Mouse (Mus musculus) Muller cell, postnatal 12 days (primary cell): ENCODE data around the gene Cdh23.

Experiments used
- DNase-seq: peaks from one replicate; pipeline ENCODE4 v3.0.0-alpha.2; 2015; ENCODE audit errors: inconsistent ontology term

The Cdh23 gene

DNA sequence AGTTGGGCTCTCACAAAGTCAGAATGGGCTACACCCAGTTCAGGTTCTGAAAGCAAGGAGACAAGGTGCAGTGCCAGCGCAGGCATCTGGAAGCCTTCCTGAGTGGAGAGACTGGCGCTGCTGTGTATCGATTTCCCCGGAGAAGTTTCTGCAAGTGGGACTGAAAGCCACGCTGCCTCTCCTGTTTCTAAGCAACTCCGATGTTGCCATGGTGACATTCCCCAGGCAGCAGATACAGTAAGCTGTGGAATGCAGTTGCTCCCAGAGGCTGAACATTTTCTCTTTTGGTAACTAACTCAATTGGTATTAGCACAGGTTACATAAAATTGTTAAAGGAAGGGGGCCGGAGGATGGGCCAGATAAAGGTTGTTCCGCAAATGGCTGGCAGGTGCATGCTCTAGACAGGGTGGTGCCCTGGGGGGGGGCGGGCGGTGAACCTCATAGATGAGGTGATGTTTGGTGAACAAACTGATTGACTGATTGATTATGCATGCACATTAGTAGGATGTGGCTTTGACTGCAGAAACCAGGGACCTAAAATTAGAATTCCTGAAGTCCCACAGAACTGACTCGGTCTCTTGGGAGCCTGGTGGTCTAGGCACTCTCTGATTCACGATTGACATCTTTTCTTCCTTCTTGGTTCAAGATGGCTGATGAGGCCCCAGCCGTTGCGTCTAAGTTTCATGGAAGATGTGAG lies 410.5 kb downstream of the Cdh23 start:
- peak; percentile 83 for DNase-seq

DNA sequence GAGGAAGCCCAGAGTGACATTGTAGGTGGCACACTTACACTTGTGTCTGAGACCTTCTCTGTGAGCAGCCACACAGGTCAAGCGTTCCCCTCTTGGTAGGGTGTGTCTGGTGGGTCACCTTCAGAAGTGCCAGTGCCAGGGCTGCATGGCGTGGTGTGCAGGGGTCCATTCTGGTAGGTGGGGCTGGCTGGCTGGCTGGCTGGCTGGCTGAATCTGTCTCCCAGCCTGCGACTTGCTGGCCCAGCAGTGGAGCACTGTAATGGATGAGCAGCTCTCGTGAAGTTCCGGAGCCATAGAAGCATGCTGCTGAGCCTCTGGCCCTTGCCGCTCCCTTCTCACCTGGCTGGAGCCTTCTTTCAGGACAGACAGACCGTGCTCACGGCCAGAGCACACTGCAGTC lies 411.1 kb downstream of the Cdh23 start:
- DNase-seq, result no peak

DNA sequence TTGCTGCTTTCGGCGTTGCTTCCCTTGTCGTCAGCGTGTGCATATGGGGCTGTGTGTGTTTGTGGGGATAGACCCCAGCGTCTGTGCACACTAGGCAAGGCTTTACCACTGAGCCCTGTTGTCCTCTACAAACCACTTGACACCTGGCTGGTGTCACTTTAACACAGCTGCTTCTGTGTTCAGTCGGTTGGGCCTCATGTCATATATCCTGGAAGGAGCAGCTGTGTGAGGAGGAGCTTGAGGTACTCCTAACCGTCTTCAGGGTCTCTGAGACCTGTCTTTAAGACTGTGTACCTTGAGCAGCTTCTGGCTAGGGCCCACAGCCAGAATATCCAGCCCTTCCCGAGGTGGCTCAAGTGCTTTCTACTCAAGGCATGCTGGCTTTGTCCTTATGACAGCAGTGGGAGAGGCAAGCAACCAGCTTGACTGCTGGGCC lies 411.6 kb downstream of the Cdh23 start:
- no peak for DNase-seq

DNA sequence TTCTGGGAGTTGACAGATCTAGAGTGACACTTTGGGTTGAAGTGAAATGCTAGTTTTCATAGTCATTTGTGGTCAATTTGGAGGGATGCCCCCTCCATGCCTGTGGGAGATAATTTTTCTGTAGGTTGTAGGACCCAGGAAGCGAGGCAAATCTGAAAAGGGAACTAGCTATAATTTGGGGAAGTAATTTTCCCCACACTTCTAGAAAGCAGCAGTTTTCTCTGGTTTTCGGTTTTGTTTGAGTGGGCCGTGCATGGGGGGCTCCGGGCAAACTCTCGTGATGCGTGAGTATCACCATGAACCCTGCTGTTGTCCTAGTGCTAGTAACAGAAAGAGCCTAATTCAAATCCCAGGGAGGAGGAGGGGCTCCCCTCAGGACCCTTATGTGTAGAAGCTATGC lies 412.0 kb downstream of the Cdh23 start:
- DNase-seq, result no peak

DNA sequence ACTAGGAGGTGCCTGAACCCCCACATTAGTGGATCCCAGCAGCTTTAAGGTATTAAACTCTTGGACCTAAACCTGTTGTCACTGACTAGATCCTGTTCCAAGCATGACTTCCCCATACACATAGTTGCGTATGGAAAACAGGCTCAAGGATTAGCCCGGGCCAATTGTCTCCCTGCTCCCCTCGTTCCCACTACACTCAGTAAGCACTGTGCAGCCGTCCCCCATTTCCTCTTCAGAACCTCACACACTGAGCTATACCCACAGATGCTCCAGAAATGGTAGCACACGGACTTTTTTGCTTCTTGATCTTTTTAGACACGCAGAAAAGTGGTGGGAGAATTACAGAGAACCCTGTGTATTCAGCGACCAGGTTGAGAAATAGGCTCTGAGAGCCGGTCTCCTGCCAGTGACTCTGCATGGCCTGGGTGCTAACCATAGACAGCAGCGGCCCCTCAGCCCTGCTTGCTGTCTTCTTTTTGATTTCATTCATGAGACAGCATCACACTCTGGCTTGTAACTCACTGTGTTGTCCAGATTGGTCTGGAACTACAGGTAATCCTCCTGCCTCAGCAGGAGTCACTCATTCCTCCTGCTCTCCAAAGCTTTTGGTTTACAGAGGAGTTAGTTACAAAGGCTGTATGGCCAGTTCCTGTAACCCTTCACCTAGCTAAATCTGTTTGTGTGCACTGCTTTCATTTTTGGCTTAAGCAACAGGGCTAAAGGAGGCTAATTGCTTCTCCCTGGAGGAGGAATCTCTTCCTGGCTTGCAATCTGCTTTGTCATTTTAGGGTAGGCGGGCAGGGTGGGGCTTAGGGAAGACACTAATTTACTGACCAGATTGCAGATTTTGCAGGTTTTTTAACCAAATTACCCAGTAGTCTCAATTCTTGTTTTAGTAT lies 413.9 kb downstream of the Cdh23 start:
- DNase-seq, result peak; percentile 63

DNA sequence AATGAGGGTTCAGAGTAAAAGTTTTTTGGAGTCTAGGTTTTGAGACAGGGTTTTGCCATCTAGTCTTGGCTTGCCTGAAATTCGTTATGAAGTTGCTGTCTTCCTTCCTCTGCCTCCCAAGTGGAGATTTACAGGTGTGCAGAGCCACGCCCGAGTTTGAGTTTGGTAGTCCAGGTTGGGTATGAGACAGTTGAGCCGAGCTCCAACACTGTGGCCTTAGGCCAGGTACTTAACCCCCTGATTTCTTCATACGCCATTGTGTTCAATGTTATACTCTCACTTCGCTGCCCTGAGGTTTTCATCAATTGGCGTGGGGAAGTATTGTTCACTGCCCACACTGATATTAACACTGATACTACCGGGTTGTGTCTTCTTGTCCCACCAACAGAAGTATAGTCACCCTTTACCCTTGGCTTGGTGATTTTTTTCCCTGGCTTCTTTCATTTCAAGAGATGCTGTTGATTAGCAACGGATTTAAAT lies 414.7 kb downstream of the Cdh23 start:
- DNase-seq, result no peak

DNA sequence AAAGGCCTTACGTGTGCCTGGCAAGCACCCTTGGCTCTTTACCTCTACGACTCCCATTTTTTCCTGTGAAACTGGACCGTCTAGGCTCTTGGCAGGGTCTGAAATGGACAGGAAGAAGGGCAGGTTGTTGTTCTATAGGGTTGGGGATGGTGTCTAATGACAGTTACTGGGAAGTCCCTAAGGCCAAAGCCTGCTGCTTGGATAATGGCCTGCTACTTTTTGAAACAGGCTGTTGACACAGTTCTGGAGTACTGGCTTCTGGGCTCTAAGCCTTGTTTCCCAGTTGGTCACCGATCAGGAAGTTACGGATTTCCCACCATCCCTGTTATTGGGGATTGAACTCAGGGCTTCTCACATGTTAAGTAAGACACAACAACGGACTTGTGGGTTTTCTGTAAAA lies 415.9 kb downstream of the Cdh23 start:
- no peak for DNase-seq

DNA sequence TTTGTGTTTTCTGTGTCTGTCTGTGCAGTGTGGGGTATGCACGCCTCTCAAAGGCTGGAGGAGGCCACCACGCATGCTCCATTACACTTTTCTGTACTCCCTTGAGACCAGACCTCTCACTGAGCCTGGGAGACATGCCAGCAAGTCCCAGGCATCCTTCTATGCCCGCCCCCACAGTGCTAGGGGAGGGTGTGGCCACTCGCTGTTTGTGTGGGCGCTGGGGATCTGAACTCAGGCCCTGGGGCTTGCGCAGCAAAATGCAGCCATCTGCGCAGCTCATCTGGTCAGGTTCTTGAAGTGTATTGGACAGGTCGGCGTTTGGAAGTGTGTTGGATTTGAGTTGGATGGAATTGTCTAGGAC lies 416.4 kb downstream of the Cdh23 start:
- no peak for DNase-seq

DNA sequence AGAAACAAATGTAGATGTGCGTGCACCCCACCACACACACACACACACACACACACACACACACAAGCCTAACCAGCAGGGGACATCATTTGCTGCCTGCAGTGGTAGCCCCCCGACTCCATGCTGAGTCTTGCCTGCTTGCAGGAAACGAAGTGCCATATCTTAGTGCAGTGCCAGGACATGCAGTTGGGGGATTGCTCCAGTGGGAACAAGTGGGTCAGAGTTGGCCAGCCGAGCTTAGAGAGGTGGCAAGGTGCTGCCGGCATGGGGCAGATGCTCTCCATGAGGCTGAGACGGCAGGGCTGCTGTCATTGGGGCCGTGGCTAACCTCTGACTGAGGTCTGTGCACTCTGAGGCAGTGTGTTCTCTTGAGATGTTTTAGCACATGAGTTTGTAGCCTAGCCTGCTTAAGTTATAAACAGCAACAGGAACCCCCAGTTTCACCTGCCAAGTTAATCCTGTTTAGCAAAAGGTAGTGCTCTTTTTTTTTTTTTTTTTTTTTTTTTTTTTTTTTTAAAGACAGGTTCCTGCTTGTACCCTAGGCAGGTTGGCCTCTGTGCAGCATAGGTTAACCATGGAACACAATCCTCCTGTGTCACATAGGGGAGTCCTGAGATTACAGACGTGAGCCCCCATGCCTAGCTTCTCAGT lies 416.9 kb downstream of the Cdh23 start:
- no peak for DNase-seq

DNA sequence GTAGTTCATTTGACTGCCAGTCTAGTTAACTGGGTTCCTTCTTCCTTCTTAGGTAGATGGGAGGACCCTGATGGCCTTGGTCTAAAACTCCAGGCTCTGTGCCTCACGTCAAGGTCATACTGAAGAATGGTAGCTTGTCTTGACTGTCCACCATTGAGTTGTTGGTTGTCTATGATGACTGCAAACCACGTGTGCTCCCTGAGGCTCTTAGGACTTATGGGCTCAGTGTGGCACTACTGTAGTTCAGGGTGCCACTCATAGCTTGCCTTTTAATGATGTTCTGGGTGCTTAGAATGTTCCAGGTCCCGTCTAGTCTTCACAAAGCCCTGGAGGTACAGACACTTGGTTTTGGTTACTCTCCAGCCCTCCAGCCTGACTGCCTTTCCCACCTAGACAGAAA lies 417.5 kb downstream of the Cdh23 start:
- no peak for DNase-seq

DNA sequence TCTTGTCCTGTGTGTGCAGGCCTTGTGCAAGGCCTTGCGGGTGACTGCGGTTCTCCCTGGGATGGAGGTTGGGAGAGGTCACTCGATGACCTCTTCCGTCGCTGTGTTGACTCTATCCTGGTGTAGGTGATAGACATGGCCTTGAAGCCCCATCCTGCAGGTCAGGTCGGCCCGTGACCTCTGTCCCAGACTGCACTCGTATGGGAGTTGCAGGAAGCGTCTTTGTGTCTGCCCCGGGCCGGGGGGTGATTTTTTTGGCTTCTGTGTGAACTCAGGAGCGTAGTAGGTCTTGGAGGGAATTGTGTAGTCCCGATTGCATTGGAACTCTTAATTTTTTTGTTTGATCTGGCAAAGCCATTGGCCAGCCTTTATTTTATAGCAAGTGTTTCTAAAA lies 418.3 kb downstream of the Cdh23 start:
- DNase-seq, result no peak

DNA sequence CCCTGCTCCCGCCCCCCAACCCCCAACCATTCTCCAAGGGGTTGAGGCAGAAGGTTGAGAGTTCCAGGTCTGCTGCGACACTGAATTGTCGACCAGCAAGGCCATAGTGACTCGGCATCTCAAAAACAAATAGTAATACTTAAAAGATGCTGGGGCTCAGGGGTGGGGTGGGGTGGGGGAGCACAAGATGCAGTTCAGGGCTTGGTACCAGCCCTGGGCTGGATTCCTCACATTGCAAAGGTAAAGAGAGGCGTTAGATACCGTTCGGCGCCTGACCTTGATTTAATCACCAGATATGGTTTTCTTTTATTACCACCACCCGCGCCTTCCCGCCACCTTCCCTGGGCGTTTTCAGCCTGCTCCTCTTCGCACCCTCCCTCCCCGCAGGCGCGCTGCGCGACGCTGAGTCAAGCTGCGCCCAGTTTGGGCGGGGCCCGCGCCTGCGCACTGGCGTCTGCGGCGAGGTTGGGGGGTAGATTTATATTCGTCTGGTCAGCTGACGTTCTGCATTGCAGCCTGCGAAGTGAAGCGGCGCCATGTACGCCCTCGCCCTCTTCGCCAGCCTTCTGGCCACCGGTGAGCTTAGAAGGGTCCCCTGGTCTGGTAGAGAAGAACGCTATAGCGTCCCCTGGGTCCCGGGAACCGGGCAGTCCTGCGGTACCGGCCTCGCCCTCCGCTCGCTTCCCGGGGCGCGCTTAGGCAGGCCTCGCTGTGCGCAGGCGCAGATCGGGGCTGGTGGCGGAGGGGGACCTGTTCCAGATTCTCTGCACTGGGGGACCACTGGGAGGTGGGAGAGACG lies 418.9 kb downstream of the Cdh23 start, which contains the start of gene Psap:
Psap (plus strand) TSS at position 421 of the 799 bp plus-strand sequence.
- DNase-seq, result peak; percentile 95

DNA sequence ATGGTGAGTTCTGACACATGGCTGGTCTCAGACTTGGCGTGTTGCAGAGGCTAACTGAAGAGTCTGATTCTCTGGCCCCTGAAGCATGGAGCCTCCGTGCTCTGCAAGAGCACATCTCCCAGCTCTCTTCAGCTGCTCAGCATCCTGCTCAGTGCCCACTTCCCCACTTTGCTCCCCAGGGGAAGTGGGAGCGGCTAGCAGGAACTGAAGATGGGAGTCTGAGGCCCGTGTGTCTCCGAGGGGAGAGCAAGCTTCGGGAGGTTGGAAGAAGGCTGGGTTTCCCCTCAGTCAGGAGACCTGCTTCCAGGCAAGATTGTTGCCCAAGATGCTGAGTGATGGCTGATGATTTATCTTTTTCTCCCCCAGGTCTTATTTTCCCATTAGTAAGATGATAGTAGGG lies 422.9 kb downstream of the Cdh23 start:
- no peak for DNase-seq

DNA sequence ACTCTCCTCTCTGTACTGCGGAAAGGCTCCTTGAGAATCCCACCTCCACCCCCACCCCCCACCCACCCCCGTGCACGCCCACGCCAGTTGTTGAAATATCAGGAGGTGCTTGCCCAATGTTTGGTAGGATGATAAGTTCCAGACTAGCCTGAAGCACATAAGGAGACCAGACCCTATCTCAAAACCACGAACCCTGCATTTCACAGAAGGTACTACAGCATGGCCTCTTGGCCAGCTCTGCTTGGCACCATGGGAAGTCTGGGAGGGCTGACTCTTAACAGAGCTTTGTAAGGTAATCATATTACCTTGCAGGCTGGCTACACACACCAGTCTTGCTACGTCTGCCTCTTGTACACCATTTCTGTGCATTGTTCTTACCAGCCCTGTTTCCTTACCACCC lies 424.0 kb downstream of the Cdh23 start:
- no peak for DNase-seq

DNA sequence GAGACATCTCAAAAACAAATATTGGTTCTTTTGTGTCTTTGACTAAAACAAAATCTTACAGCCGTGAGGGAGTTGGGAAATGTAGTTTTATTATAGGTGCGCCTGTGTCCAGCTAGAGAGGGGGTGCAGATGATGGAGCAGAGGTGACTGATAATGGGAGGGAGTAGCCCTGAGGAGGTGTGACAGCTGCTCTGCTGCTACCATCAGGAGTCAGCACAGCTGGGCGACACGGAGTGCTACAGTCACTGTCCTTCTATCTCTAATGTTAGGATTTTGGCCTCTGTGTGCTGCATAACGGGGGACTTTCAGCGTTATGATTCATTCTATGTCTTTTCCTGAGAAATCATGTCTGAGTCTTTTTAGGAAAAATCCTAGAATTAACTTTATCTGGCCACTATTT lies 425.3 kb downstream of the Cdh23 start:
- DNase-seq, result no peak

DNA sequence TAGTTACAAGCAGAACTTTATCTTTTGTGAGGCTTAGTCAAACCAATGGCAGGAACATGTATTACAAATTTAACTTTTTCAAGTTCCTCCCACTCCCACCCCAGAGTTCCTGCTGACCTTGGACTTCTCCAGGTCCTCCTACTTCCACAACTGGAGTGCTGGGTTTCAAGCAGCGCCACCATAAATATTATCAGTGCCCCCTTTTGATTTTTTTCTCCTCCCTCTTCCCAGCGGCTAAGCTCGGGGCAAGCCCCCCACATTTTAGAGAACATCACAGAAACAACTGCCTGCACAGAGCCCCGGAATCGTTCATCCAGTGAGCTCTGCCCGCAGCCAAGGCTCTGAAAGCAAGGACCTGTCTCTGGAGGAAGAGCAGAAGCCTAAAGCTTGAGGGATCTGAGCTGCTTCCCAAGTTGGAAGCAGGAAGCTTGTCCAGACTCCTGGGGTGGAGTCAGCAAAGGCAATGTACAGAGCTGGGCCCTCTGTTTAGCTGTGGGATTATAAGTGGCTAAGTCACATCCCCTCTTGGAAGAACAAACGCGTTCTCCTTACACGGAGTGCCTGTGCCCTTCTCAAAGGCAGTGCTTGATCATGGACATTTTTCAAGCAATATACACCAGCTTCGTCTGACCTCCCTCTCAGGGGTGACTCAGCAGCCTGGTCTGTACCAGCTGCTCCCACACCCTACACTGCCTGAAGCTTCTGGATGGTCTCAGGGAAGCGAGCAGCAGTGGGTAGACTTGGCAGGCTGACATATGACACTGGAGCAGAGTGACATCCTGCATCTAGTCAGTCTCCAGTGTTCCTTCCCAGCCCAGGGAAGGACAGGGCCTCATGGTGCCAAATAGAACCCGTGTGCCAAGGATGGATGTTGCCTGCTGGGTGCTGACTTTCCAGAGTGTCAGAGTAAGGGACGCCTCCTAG lies 426.9 kb downstream of the Cdh23 start:
- peak; percentile 45 for DNase-seq

DNA sequence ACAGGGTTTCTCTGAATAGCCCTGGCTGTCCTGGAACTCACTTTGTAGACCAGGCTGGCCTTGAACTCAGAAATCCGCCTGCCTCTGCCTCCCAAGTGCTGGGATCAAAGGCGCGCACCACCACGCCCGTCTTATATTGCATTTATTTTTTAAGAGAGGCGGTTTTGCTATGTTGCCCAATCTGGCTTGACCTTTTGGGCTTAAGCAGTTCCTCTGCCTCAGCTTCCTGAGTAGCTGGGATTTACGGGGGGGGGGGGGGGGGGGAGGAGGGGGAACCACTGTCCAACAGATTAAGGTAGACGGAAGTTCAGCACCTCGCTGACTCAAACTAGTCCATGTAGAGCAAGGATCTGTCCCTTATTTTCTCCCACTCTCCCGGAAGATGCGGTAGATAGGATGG lies 427.6 kb downstream of the Cdh23 start:
- DNase-seq, result no peak

DNA sequence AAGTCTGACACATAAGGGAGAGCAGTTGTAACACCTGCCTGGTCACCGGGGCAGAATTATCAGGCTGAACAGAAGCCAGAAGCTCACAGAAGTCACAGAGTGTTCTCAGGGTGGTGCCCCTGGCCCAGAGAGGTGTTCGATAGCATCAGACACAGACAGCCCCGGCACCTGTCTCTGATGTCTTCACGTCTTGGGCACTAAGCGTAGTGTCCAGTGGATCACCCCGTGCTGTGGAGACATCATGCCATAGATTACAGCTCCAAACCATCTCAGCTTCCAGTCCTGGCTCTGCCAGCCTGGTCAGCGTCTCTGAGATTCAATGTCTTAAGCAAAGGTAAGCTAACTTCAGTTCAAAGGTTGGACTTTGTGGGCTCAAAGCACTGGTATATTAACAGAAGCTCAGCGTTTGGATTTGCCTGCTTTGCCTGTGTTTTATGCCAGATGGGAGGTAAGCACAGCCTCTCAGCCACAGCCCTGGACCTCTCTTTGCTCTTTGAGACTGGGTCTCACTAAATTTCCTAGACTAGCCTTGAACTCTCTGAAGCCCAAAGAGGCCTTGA lies 429.4 kb downstream of the Cdh23 start:
- DNase-seq, result no peak

DNA sequence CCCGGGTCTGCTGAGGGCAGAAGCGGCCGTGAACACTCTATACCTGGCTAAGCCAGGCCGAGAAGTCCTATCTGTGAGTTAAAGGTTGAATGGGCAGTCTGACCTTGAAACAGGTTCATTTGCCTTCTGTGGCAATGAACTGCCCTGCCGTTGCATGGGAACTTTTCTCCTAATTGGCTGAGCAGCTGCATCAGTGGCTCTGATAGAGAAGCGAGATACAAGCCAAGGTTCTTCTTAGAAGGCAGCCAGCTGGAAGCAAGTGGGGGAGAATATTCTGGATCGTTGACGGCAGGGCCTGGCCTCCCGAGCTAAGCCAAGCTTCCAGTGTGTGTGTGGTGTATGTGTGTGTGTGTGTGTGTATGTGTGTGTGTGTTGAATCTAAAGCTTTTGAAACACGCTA lies 431.0 kb downstream of the Cdh23 start:
- no peak for DNase-seq

DNA sequence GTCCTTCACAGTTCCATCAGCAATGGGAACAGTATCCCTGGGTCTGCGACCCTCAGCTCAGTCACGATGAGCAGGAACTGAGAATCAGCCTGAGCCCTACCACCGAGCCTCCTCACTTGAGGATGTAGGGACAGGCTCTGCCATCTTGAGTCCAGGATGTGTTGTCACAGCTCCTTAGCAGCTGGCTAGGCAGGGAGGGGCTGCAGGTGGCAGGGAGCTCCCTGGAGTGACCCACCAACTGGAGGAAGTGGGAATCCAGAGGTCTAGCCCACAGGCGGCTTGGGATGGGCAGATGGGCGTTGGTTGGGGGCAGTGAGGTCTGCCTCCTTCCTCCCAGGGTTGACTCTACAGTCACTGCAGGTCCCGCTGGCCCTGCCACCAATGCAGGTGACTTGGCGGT lies 432.9 kb downstream of the Cdh23 start:
- no peak for DNase-seq
